Mouse (Mus musculus): ENCODE measurements at regions not wholly inside any gene's neighbourhood (a gene's known extent, or its start where the extent isn't known, plus 50 kb on each side); places are given as distances from the start of the nearest gene placed in this dataset.

GRCm38 (mm10) chr13:119256350-119256749, 172.1 kb upstream of the Paip1 start:
- intact Hi-C loops (cut with DNase I), result no loop called here
- DNase-seq, result no peak

DNA sequence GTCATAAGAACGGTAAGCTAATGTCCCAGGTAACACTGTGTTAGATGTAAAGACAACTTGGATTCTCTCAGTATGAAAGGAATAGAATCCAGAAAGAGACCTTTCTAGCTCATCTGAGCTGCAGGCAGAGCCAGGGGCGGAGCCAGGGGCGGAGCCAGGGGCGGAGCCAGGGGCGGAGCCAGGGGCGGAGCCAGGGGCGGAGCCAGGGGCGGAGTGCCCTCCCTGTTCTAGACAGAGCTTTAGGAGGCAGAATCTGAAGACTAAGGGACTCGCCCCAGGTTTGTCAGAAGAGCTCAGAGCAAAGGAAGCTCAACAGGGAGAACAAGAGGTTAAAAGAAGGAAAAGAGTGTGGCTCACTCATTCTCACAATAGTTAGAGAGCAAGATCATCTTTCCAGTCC, 169.9 kb upstream of the Paip1 start:
- intact Hi-C loops (cut with DNase I), result no loop called here
- no peak for DNase-seq

DNA sequence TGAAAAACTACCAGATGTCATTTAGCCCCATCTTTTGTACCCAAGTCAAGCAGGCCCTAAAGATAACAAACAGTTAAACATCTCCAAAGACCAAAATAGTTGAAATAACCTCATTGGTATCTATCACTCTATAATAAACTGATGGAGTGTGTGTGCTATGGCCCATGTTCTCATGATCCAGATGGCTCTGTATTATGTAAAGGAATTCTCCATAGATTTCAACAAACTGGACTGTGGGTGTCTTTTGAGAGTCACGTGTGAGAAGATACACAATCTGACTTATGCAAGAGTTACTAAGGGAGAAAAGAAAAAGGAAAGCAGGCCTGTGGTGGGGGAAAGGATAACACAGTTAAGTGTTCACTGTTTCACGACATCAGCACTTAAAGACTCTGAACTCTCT, 164.8 kb upstream of the Paip1 start:
- no peak for DNase-seq
- intact Hi-C loops (cut with DNase I), result no loop called here

DNA sequence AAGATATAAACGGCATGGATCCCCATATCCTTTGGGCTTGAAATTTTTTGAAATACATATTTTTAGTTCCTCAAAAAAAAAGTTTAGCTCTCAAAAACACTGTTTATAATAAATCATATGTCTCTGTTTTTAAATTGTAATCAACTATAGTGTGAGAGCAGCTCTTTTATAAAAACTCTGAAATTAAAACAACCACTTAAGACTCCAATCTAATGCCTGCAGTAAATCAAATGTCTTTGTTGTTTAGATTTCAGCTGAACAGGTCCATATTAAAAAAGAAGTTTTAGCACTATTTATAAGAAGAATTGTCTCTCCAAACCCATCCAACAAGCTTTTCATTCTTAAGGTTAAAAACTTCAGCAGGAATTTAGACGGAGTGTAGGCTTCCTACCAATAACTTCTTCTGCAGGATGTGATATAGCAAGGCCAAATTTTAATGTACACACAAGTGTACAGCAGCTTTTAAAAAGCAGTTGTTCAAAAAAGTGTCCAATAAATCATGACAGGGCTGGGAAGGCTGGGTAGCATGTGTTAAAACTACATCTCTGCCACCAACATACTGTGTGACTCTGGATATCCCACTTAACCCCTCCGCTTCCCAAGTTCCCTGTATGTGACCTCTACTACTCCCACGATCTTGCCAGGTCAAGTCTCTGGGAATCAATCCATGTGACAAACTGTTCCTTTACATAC, 160.6 kb upstream of the Paip1 start:
- no peak for DNase-seq
- intact Hi-C loops (cut with DNase I), result no loop called here

GRCm38 (mm10) chr13:119268301-119268675, 160.1 kb upstream of the Paip1 start:
- no peak for DNase-seq
- intact Hi-C loops (cut with DNase I), result no loop called here

DNA sequence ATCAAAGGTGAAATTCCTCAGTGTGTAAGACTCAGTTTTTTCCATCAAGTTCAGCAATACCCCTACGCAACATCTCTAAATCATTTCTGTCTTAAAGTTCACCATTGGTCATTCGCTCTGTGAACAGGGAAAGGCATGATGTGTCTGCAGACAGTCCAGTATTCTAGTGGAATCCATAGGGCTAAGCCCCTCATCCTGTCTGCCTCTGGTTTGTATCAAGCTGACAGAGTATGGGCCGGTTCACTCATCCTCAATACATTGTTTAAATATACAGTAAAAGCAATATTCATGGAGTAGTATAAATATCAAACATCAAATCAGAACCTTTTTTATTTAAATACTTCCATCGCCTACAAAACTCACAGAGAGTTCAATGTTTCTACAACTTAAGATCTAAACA, 152.9 kb upstream of the Paip1 start:
- DNase-seq, result no peak
- intact Hi-C loops (cut with DNase I), result no loop called here

- DNase-seq, result no peak
- intact Hi-C loops (cut with DNase I), result no loop called here
These were observed 151.0 kb upstream of the Paip1 start for GRCm38 (mm10) chr13:119277308-119277948.

DNA sequence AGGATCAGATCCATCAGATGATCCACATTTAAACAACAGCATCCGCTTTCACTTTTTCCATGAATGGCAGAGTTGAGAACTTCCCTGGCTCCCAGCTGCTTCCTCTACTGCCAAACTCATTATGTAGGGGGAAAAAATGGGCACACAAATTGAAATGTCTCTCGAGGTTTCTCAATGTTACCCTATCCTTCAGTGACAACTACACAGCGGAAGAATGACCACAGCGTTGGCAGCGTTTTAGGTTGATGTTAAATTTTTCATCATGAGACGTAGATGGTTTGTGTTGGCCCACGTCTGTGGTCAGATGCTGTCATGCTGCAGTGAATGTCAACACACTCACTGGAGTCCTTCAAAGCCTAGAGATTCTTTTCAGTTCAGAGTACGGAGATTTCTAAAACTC, 149.0 kb upstream of the Paip1 start:
- intact Hi-C loops (cut with DNase I), result no loop called here
- no peak for DNase-seq

DNA sequence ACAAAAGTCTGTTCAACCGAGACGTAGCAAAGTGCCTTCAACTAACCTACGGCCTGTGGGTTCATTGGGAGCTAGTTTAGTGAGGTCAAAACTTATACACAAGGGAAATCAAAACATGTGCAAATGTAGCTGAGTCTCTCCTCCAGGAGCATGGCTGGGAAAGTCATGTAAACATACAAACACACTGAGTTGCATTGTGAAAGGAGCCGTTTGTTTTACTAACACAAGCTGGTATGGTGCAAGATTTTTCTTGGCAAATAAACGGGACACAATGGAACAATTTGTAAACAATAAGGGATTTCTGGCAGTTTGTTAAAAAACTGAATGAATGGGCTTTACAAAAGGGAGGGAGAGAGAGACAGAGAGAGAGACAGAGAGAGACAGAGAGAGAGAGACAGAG, 147.8 kb upstream of the Paip1 start:
- no peak for DNase-seq
- intact Hi-C loops (cut with DNase I), result loop anchor here (5.0 kb wide), 1 partner anchor 97 kb away; no protein-coding TSS in a partner anchor

DNA sequence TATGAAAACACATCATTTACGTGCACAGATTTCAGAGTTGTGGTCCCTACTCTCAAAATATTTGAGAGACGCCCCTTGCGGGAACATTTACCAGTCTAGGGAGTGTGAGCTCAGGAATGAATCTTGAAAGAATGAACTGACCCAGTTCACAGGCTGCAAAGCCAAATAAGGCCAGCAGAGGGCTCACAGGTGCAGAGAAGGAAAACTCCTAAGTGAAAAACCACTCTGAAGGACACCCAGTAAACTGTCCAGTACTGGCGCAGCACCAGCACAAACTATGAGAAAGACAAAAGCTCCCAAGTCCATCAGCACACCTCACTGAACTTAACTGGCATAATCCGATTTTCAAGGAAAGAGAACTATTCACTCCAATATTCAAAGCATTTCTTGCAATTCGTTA, 145.0 kb upstream of the Paip1 start:
- peak; percentile 62 to 79 for DNase-seq
- intact Hi-C loops (cut with DNase I), result loop anchor here (2.0 to 5.0 kb wide), 2 partner anchors 79 to 94 kb away; no protein-coding TSS in a partner anchor

GRCm38 (mm10) chr13:119309238-119309637, 119.2 kb upstream of the Paip1 start:
- intact Hi-C loops (cut with DNase I), result no loop called here
- no peak for DNase-seq

- intact Hi-C loops (cut with DNase I), result no loop called here
- DNase-seq, result no peak
These were observed 118.4 kb upstream of the Paip1 start for GRCm38 (mm10) chr13:119310013-119310412.

- no peak for DNase-seq
- intact Hi-C loops (cut with DNase I), result no loop called here
These were observed 114.0 kb upstream of the Paip1 start for GRCm38 (mm10) chr13:119314356-119314755.

DNA sequence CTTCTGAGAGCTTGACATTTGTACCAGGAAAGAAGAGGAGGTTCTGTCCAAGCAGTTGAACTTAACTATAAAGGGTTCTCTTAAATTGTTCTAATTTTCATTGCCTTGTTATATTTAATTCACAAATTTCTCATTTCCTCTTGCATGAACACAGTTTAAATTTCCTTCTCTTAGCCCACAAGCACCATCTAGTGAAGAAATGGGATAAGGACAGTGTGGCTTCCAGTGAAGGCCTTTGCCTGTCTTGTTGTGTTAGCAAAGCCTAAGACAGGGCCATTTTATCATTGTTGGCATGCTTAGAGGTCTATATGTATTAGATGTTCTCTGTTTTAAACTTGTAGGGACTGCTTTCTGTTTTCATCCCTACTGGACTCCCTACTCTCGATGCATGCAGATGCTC, 110.0 kb upstream of the Paip1 start:
- intact Hi-C loops (cut with DNase I), result no loop called here
- DNase-seq, result no peak

DNA sequence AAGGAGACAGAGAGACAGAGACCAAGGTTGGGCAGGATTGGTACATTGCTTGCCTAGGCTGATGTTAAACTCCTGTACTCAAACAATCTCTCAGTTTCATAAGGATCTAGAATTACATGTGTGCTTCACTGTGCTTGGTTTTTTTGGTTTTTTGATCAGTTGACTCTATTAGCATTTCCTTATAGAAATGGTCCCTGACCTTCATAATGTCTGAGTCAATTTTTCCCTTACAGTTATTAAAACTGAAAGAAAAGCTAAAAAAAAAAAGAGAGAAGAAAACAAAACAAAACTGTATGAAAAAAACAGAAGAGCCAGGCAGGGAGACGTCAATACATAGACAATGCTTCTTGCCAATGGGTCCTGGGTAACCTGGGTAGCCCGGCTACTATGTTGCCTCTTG, 102.9 kb upstream of the Paip1 start:
- DNase-seq, result no peak
- intact Hi-C loops (cut with DNase I), result loop anchor here (5.0 kb wide), 1 partner anchor 33 kb away; no protein-coding TSS in a partner anchor

- intact Hi-C loops (cut with DNase I), result loop anchor here (5.0 kb wide), 1 partner anchor 35 kb away; no protein-coding TSS in a partner anchor
- no peak for DNase-seq
These were observed 101.3 kb upstream of the Paip1 start for GRCm38 (mm10) chr13:119326877-119327625.

DNA sequence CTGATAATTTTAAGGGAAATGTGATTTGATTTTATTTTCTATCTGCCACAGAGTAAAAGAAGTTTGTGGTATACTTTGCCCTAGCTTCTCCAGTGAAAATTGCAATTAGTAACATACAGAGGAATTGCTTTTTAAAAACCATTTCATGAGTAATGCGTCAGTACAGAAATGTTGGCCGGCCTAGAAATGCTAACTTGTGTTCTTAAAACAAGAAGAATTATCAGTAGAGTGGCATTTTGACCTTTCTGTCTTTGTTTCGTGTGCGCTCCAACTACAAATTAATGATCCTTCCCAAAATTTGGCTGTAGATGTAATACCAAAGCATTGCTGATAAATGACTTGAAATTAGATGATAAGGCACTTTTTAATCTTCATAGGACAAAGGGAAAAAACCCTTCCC, 99.7 kb upstream of the Paip1 start:
- intact Hi-C loops (cut with DNase I), result loop anchor here (5.0 kb wide), 1 partner anchor 36 kb away; no protein-coding TSS in a partner anchor

GRCm38 (mm10) chr13:119331815-119332214, 96.6 kb upstream of the Paip1 start:
- intact Hi-C loops (cut with DNase I), result no loop called here
- no peak for DNase-seq

More for the DNA sequence above, 99.7 kb upstream of the Paip1 start:
- DNase-seq, result no peak

GRCm38 (mm10) chr13:119333915-119334314, 94.5 kb upstream of the Paip1 start:
- intact Hi-C loops (cut with DNase I), result no loop called here
- no peak for DNase-seq

GRCm38 (mm10) chr13:119337861-119338260, 90.5 kb upstream of the Paip1 start:
- intact Hi-C loops (cut with DNase I), result no loop called here
- DNase-seq, result peak in 1 of 2 experiments; percentile 14

- no peak for DNase-seq
- intact Hi-C loops (cut with DNase I), result no loop called here
These were observed 89.4 kb upstream of the Paip1 start for GRCm38 (mm10) chr13:119339016-119339415.

Measured in heart, postnatal 14 days (tissue).